Mouse (Mus musculus): Measurements from ENCODE around the gene Maco1. TPM values are rescaled to one million over a fixed set of nuclear protein-coding genes. Genes with fewer than 3 reads are reported as not detected.
A peak's percentile ranks its signal among the peaks of the same experiment; 100 is the strongest.

Maco1 gene
- polyA plus RNA-seq, 1 experiment from 2014 or later, result 43.5 TPM

- Histone ChIP-seq H3K27ac (ENCODE audit: low read depth, low read length) (peak overlapping the region; percentile 47; the same call in 1 of the 2 replicates), H3K4me3 (ENCODE audit: low read length) (no peak overlapping the region), H3K27me3 (ENCODE audit: control insufficient read depth, insufficient read depth, low read length) (no peaks in the 10 kb centered on the region), H3K9ac (ENCODE audit: low read depth, low read length) (no peak overlapping the region), H3K36me3 (ENCODE audit: control insufficient read depth, insufficient read depth, low read length) (no peaks in the 10 kb centered on the region), H3K9me3 (ENCODE audit: control insufficient read depth, low read length) (no peaks in the 10 kb centered on the region), H3K4me2 (replicated peaks; ENCODE audit: low read depth, low read length) (no peak overlapping the region), H3K4me1 (ENCODE audit: control insufficient read depth, insufficient read depth, low read length) (peaks cover 61% of the 10 kb centered on the region)
- no peak for ATAC-seq (ENCODE audit: low FRiP score, low TSS enrichment)
- 87% methylated on average over 7 of the region's 7 CpGs for WGBS
Measured at GRCm38 (mm10) chr4:134759564-134759963, 93.6 kb downstream of the Maco1 start.

- no peak overlapping the region for H3K9ac ChIP-seq (ENCODE audit: low read depth, low read length)
- no peaks in the 10 kb centered on the region for H3K9me3 ChIP-seq (ENCODE audit: control insufficient read depth, low read length)
- no peaks in the 10 kb centered on the region for H3K27me3 ChIP-seq (ENCODE audit: control insufficient read depth, insufficient read depth, low read length)
- H3K4me2 ChIP-seq (replicated peaks; ENCODE audit: low read depth, low read length), result no peak overlapping the region
- H3K4me3 ChIP-seq (ENCODE audit: low read length), result no peak overlapping the region
- 93% methylated on average over 14 of the region's 14 CpGs for WGBS
- no peak overlapping the region for H3K27ac ChIP-seq (ENCODE audit: low read depth, low read length)
- H3K4me1 ChIP-seq (ENCODE audit: control insufficient read depth, insufficient read depth, low read length), result peaks cover 61% of the 10 kb centered on the region
- no peak for ATAC-seq (ENCODE audit: low FRiP score, low TSS enrichment)
- no peaks in the 10 kb centered on the region for H3K36me3 ChIP-seq (ENCODE audit: control insufficient read depth, insufficient read depth, low read length)
Measured at GRCm38 (mm10) chr4:134758922-134759321, 94.2 kb downstream of the Maco1 start.

- ATAC-seq (ENCODE audit: low FRiP score, low TSS enrichment), result no peak
- 92% methylated on average over 4 of the region's 4 CpGs for WGBS
- Histone ChIP-seq H3K27ac (ENCODE audit: low read depth, low read length) (no peak overlapping the region), H3K4me1 (ENCODE audit: control insufficient read depth, insufficient read depth, low read length) (peaks cover 65% of the 10 kb centered on the region), H3K9me3 (ENCODE audit: control insufficient read depth, low read length) (no peaks in the 10 kb centered on the region), H3K4me2 (replicated peaks; ENCODE audit: low read depth, low read length) (no peak overlapping the region), H3K27me3 (ENCODE audit: control insufficient read depth, insufficient read depth, low read length) (no peaks in the 10 kb centered on the region), H3K4me3 (ENCODE audit: low read length) (no peak overlapping the region), H3K36me3 (ENCODE audit: control insufficient read depth, insufficient read depth, low read length) (no peaks in the 10 kb centered on the region), H3K9ac (ENCODE audit: low read depth, low read length) (no peak overlapping the region)
Measured at GRCm38 (mm10) chr4:134758367-134758766, 94.8 kb downstream of the Maco1 start.

DNA sequence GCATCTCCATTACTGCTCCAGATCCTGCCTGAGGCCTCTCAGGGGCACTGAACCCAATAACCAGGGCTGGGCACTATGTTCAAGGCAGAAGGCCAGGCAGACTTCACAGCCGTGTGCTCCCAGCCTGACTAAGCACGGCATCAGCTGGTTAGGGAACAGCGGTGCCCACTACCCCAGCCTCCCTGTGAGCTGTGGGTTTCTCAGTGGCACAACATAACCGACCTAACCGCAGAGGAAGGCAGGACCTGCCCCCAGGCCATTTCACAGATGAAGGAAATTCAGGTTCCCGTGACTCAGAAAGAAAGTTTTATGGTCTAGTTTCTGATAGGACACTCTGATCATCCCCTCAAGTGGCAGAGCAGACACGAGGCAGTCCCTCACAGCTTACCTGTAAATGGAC lies 96.2 kb downstream of the Maco1 start:
- Histone ChIP-seq H3K27ac (ENCODE audit: low read depth, low read length) (no peak overlapping the region), H3K27me3 (ENCODE audit: control insufficient read depth, insufficient read depth, low read length) (no peaks in the 10 kb centered on the region), H3K36me3 (ENCODE audit: control insufficient read depth, insufficient read depth, low read length) (no peaks in the 10 kb centered on the region), H3K4me1 (ENCODE audit: control insufficient read depth, insufficient read depth, low read length) (peaks cover 68% of the 10 kb centered on the region), H3K4me2 (replicated peaks; ENCODE audit: low read depth, low read length) (no peak overlapping the region), H3K4me3 (ENCODE audit: low read length) (no peak overlapping the region), H3K9me3 (ENCODE audit: control insufficient read depth, low read length) (no peaks in the 10 kb centered on the region), H3K9ac (ENCODE audit: low read depth, low read length) (no peak overlapping the region)
- 66% methylated on average over 7 of the region's 7 CpGs for WGBS
- no peak for ATAC-seq (ENCODE audit: low FRiP score, low TSS enrichment)

DNA sequence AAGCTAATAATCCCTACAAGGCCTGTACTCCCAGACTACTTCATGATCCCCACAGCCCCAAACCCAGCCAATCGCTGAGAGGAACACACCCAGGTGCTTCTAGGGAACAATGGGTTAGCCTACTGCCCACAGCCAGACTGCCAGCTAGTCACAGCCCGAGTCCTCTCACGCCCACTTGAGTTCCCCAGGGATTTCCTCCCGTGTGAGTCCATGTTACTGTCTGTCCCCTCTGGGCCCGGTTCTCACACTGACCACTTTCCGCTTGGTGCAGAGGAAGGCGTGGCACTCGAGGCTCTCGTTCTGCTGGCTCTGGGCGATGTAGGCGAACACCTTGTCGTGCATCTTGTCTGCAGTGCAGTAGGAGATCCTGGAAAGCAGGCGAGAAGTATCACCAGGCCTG lies 98.2 kb downstream of the Maco1 start:
- Histone ChIP-seq H3K4me1 (ENCODE audit: control insufficient read depth, insufficient read depth, low read length) (peaks cover 58% of the 10 kb centered on the region), H3K9me3 (ENCODE audit: control insufficient read depth, low read length) (no peaks in the 10 kb centered on the region), H3K4me2 (replicated peaks; ENCODE audit: low read depth, low read length) (no peak overlapping the region), H3K36me3 (ENCODE audit: control insufficient read depth, insufficient read depth, low read length) (peaks cover 3% of the 10 kb centered on the region; the same call in 1 of the 2 replicates), H3K27ac (ENCODE audit: low read depth, low read length) (no peak overlapping the region), H3K9ac (ENCODE audit: low read depth, low read length) (no peak overlapping the region), H3K4me3 (ENCODE audit: low read length) (no peak overlapping the region), H3K27me3 (ENCODE audit: control insufficient read depth, insufficient read depth, low read length) (no peaks in the 10 kb centered on the region)
- WGBS, result 78% methylated on average over 13 of the region's 13 CpGs
- ATAC-seq (ENCODE audit: low FRiP score, low TSS enrichment), result no peak

DNA sequence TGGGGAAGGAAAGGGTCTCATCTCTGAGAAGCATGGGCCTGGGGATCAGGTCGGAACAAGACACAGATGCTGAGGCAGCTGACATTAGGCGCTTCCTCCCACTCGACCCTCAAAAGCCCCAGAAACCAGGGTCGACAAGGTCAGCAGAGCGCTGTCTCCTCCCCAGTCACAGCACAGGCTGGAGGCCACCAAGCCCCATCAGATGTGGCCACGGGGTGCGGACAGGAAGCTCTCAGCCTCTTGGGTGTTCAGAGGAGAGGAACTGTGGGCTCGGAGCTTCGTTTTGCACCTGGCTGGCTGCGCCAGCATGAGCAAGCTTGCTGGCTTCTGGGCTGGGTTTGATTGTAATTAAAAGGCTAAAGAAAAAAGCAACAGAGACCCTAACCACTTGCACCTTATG lies 98.8 kb downstream of the Maco1 start:
- peaks cover 55% of the 10 kb centered on the region for H3K4me1 ChIP-seq (ENCODE audit: control insufficient read depth, insufficient read depth, low read length)
- 23% methylated on average over 10 of the region's 10 CpGs for WGBS
- H3K27me3 ChIP-seq (ENCODE audit: control insufficient read depth, insufficient read depth, low read length), result no peaks in the 10 kb centered on the region
- no peaks in the 10 kb centered on the region for H3K9me3 ChIP-seq (ENCODE audit: control insufficient read depth, low read length)
- no peak for ATAC-seq (ENCODE audit: low FRiP score, low TSS enrichment)
- no peak overlapping the region for H3K4me3 ChIP-seq (ENCODE audit: low read length)
- peaks cover 3% of the 10 kb centered on the region; the same call in 1 of the 2 replicates for H3K36me3 ChIP-seq (ENCODE audit: control insufficient read depth, insufficient read depth, low read length)
- no peak overlapping the region for H3K4me2 ChIP-seq (replicated peaks; ENCODE audit: low read depth, low read length)
- H3K9ac ChIP-seq (ENCODE audit: low read depth, low read length), result 0 out of 2 replicates have a peak overlapping the region, but pooled peaks have one; percentile 7
- H3K27ac ChIP-seq (ENCODE audit: low read depth, low read length), result peak overlapping the region; percentile 37; the same call in 1 of the 2 replicates

- 48% methylated on average over 17 of the region's 17 CpGs for WGBS
- Histone ChIP-seq H3K4me1 (ENCODE audit: control insufficient read depth, insufficient read depth, low read length) (peaks cover 51% of the 10 kb centered on the region), H3K27ac (ENCODE audit: low read depth, low read length) (peak overlapping the region; percentile 74), H3K9me3 (ENCODE audit: control insufficient read depth, low read length) (no peaks in the 10 kb centered on the region), H3K4me3 (ENCODE audit: low read length) (no peak overlapping the region), H3K27me3 (ENCODE audit: control insufficient read depth, insufficient read depth, low read length) (no peaks in the 10 kb centered on the region), H3K9ac (ENCODE audit: low read depth, low read length) (0 out of 2 replicates have a peak overlapping the region, but pooled peaks have one; percentile 7), H3K4me2 (replicated peaks; ENCODE audit: low read depth, low read length) (no peak overlapping the region), H3K36me3 (ENCODE audit: control insufficient read depth, insufficient read depth, low read length) (peaks cover 9% of the 10 kb centered on the region; the same call in 1 of the 2 replicates)
- 0 out of 2 replicates have a peak, but pooled peaks have one; percentile 24 for ATAC-seq (ENCODE audit: low FRiP score, low TSS enrichment)
Measured at GRCm38 (mm10) chr4:134753516-134754261, 99.5 kb downstream of the Maco1 start.

DNA sequence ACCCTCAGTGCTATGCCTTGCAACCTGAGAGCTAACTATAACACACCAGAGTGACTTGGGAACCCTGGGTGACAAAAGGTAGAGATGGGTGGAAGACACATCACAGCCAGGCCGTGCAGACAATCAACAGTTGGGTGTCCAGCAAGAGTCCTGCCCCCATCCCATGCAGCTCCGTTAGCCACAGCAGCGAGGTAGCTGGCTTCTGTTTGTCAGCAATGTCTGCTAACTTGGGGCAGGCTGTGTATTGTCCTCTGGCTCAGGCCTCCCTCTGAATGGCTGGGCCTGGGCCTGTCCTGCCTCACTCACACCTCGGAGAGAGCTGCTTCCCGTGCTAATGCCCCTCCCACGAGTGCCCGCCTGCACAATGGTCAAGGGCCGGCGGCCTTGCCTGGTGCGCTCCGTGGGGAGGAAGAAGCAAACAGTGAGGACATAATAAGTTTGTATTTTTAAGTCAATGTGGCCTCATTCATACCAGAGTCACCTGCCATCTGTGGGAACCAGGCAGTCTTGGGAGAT lies 100.2 kb downstream of the Maco1 start:
- H3K27ac ChIP-seq (ENCODE audit: low read depth, low read length), result peak overlapping the region; percentile 30; the same call in 1 of the 2 replicates
- no peaks in the 10 kb centered on the region for H3K9me3 ChIP-seq (ENCODE audit: control insufficient read depth, low read length)
- no peak overlapping the region; the same call in 1 of the 2 replicates for H3K9ac ChIP-seq (ENCODE audit: low read depth, low read length)
- 50% methylated on average over 11 of the region's 11 CpGs for WGBS
- peaks cover 16% of the 10 kb centered on the region; the same call in 1 of the 2 replicates for H3K36me3 ChIP-seq (ENCODE audit: control insufficient read depth, insufficient read depth, low read length)
- H3K27me3 ChIP-seq (ENCODE audit: control insufficient read depth, insufficient read depth, low read length), result no peaks in the 10 kb centered on the region
- H3K4me3 ChIP-seq (ENCODE audit: low read length), result no peak overlapping the region
- peaks cover 44% of the 10 kb centered on the region for H3K4me1 ChIP-seq (ENCODE audit: control insufficient read depth, insufficient read depth, low read length)
- ATAC-seq (ENCODE audit: low FRiP score, low TSS enrichment), result no peak
- no peak overlapping the region for H3K4me2 ChIP-seq (replicated peaks; ENCODE audit: low read depth, low read length)
